ENCODE assay signal across 7 mouse cellular contexts in the genomic region with DNA sequence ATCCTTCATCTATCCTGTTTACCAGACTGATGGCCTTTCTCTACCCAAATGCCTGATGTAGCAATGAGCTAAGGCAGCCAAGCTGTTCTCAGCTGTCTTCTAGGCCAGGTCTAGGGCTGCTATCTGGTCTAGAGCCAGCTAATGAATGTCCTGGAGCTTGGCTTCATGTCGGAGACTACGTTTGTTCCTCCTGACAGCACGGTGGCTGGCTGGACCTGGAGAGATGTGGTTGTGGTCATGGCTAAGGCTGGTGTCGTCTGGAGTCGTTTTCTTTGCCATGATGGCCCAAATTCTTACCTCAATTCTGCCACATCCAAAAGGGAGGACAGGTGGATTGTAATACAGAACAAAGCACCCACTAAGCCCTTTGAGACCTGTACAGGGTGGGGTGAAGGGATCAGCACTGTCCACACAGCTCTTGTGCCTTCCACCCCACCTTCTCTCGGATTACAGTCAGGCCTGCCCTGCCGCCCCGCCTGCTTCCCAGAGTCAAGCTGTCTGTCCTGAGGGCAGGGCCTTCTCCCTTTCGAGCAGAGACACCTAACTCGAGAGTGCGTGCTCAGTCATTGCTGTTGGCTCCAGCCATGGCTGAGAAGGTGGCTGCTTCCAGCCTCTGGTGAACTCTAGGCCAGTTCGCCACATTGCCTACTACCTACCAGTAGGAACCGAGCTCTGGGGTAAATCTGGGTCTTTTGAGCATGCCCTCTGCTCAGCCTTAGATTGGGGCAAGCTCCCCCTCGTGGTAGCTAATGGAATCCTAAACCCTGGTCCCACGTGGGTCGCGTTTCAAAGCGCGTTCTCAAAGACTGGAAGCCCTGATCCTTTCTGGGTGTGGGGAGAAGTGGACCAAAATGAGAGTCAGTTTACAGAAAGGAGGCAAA. TPM values are rescaled to one million over a fixed set of nuclear protein-coding genes. Genes with fewer than 3 reads are reported as not detected.
DNase-seq lines count a peak whose midpoint lies in the region; ATAC-seq and TF ChIP-seq lines count a peak whose summit lies in the region.

No protein-coding gene starts in this region.

- no peaks in the 10 kb centered on the region for H3K4me1 ChIP-seq in embryonic facial prominence, embryonic 11.5 days (ENCODE audit: control insufficient read depth, insufficient read depth, low read length)
- no peaks in the 10 kb centered on the region for H3K4me1 ChIP-seq in intestine, postnatal 0 days (replicated peaks; ENCODE audit: control insufficient read depth, insufficient read depth, low read length)
- H3K4me1 ChIP-seq in limb, embryonic 10.5 days: peaks cover 17% of the 10 kb centered on the region
- peaks cover 10% of the 10 kb centered on the region; the same call in 1 of the 2 replicates for H3K4me1 ChIP-seq in midbrain, embryonic 11.5 days (ENCODE audit: control insufficient read depth, insufficient read depth, low read length)
- H3K4me1 ChIP-seq in small intestine, adult 2 months (ENCODE audit: control insufficient read depth, insufficient read depth, insufficient read length, low read length): peaks cover 8% of the 10 kb centered on the region

- no peaks in the 10 kb centered on the region for H3K27me3 ChIP-seq in embryonic facial prominence, embryonic 11.5 days (ENCODE audit: control insufficient read depth, insufficient read depth, low read length)
- H3K27me3 ChIP-seq in intestine, postnatal 0 days (replicated peaks; ENCODE audit: control insufficient read depth, insufficient read depth, low read length): no peaks in the 10 kb centered on the region
- H3K27me3 ChIP-seq in limb, embryonic 10.5 days (ENCODE audit: low read depth, poor library complexity, severe bottlenecking): no peaks in the 10 kb centered on the region
- no peaks in the 10 kb centered on the region for H3K27me3 ChIP-seq in midbrain, embryonic 11.5 days (ENCODE audit: control insufficient read depth, insufficient read depth, low read length)
- H3K27me3 ChIP-seq in small intestine, adult 2 months (ENCODE audit: control insufficient read depth, insufficient read depth, low read length): no peaks in the 10 kb centered on the region

- ATAC-seq in embryonic facial prominence, embryonic 11.5 days (replicated peaks; ENCODE audit: insufficient number of reproducible peaks, low FRiP score, low TSS enrichment, low read depth): peak; percentile 63
- peak; percentile 64 for ATAC-seq in intestine, postnatal 0 days
- ATAC-seq in midbrain, embryonic 11.5 days (ENCODE audit: low FRiP score): peak; percentile 77

- peak; percentile 59; the same call in 1 of the 2 replicates for TF ChIP-seq CTCF in intestine, postnatal 0 days (IDR thresholded peaks at IDR 0.05; ENCODE audit: low read depth)
- TF ChIP-seq CTCF in small intestine, adult 2 months (IDR thresholded peaks at IDR 0.05; ENCODE audit: extremely low read depth, insufficient read length, insufficient replicate concordance, low read depth, low read length): peak; percentile 62; the same call in 1 of the 2 replicates

- WGBS in embryonic facial prominence, embryonic 11.5 days: 36% methylated on average over 19 of the region's 19 CpGs
- 38% methylated on average over 19 of the region's 19 CpGs for WGBS in intestine, postnatal 0 days
- 38% methylated on average over 19 of the region's 19 CpGs for WGBS in limb, embryonic 10.5 days
- WGBS in midbrain, embryonic 11.5 days: 39% methylated on average over 19 of the region's 19 CpGs
- WGBS in small intestine, adult 2 months: 34% methylated on average over 19 of the region's 19 CpGs

- peak overlapping the region; percentile 38; the same call in 1 of the 2 replicates for H3K9ac ChIP-seq in embryonic facial prominence, embryonic 11.5 days (replicated peaks; ENCODE audit: low read length)
- peak overlapping the region; percentile 17; the same call in 1 of the 2 replicates for H3K9ac ChIP-seq in intestine, postnatal 0 days (ENCODE audit: low read depth, low read length)
- peak overlapping the region; percentile 31; the same call in 1 of the 2 replicates for H3K9ac ChIP-seq in midbrain, embryonic 11.5 days (ENCODE audit: low read length)

- no peak overlapping the region for H3K27ac ChIP-seq in embryonic facial prominence, embryonic 11.5 days (replicated peaks; ENCODE audit: low read depth, low read length)
- H3K27ac ChIP-seq in intestine, postnatal 0 days (ENCODE audit: low read depth, low read length): peak overlapping the region; percentile 28
- H3K27ac ChIP-seq in limb, embryonic 10.5 days: peak overlapping the region; percentile 65
- H3K27ac ChIP-seq in midbrain, embryonic 11.5 days (ENCODE audit: low read depth, low read length): no peak overlapping the region
- no peak overlapping the region for H3K27ac ChIP-seq in small intestine, adult 2 months (ENCODE audit: insufficient read depth, low read depth, low read length)

- peak overlapping the region; percentile 21 for H3K4me3 ChIP-seq in embryonic facial prominence, embryonic 11.5 days (ENCODE audit: low read depth, low read length)
- peak overlapping the region; percentile 38 for H3K4me3 ChIP-seq in intestine, postnatal 0 days (ENCODE audit: low read depth, low read length)
- peak overlapping the region; percentile 49 for H3K4me3 ChIP-seq in limb, embryonic 10.5 days
- H3K4me3 ChIP-seq in midbrain, embryonic 11.5 days (ENCODE audit: low read depth, low read length): peak overlapping the region; percentile 32
- H3K4me3 ChIP-seq in small intestine, adult 2 months (ENCODE audit: low read depth, low read length): peak overlapping the region; percentile 54

- TF ChIP-seq POLR2A in small intestine, adult 2 months (IDR thresholded peaks at IDR 0.05; ENCODE audit: low read depth, low read length): no peak

- peak overlapping the region; percentile 70 for H3K4me2 ChIP-seq in embryonic facial prominence, embryonic 11.5 days (ENCODE audit: low read depth, low read length)
- H3K4me2 ChIP-seq in intestine, postnatal 0 days (replicated peaks; ENCODE audit: low read depth): peak overlapping the region; percentile 76
- H3K4me2 ChIP-seq in midbrain, embryonic 11.5 days: peak overlapping the region; percentile 62

- DNase-seq in adrenal gland, postnatal 25 days: peak; percentile 61
- peak; percentile 83 for DNase-seq in embryonic facial prominence, embryonic 11.5 days (ENCODE audit: low spot score)
- peak; percentile 96 for DNase-seq in heart, adult 11 months
- DNase-seq in limb, embryonic 10.5 days (ENCODE audit: low spot score): peak; percentile 78
- peak; percentile 92 for DNase-seq in midbrain, embryonic 11.5 days (ENCODE audit: low spot score, missing footprints)

- H3K36me3 ChIP-seq in embryonic facial prominence, embryonic 11.5 days (replicated peaks; ENCODE audit: control insufficient read depth, insufficient read depth, low read depth, low read length): peaks cover 6% of the 10 kb centered on the region
- H3K36me3 ChIP-seq in intestine, postnatal 0 days (ENCODE audit: control insufficient read depth, insufficient read depth): peaks cover 38% of the 10 kb centered on the region
- peaks cover 51% of the 10 kb centered on the region for H3K36me3 ChIP-seq in limb, embryonic 10.5 days
- H3K36me3 ChIP-seq in midbrain, embryonic 11.5 days (ENCODE audit: control insufficient read depth, insufficient read depth, low read length): peaks cover 20% of the 10 kb centered on the region
- peaks cover 37% of the 10 kb centered on the region for H3K36me3 ChIP-seq in small intestine, adult 2 months (ENCODE audit: control insufficient read depth, insufficient read depth, low read length)

- H3K9me3 ChIP-seq in embryonic facial prominence, embryonic 11.5 days (replicated peaks; ENCODE audit: control insufficient read depth, low read length): no peaks in the 10 kb centered on the region
- H3K9me3 ChIP-seq in intestine, postnatal 0 days (ENCODE audit: control insufficient read depth): no peaks in the 10 kb centered on the region
- no peaks in the 10 kb centered on the region for H3K9me3 ChIP-seq in limb, embryonic 10.5 days (replicated peaks)
- H3K9me3 ChIP-seq in midbrain, embryonic 11.5 days (ENCODE audit: control insufficient read depth, low read length): no peaks in the 10 kb centered on the region

RNA-seq across cellular contexts. Expression of a gene that starts 10.6 kb away (rescaled TPM):
- 21.2 and 30.4 TPM in 2 replicates for total RNA-seq in adrenal gland, postnatal 25 days (2021)
- polyA plus RNA-seq in embryonic facial prominence, embryonic 11.5 days (2014; fragmentation: Nextera tagmentation; extraction: Ambion mirVana): 37.9 and 39.0 TPM in 2 replicates
- 215 and 238 TPM in 2 replicates for polyA plus RNA-seq in intestine, postnatal 0 days (2015; fragmentation: Nextera tagmentation; extraction: Ambion mirVana)
- polyA plus RNA-seq in limb, embryonic 10.5 days (2016; fragmentation: Nextera tagmentation; extraction: Ambion mirVana): 43.8 and 47.2 TPM in 2 replicates
- 34.6 and 38.9 TPM in 2 replicates for polyA plus RNA-seq in midbrain, embryonic 11.5 days (2014; fragmentation: Nextera tagmentation; extraction: Ambion mirVana)
- polyA plus RNA-seq in small intestine, adult 2 months (2012; rRNA removed): 180 and 300 TPM in 2 replicates

RNA-seq across cellular contexts. Expression of a gene that starts 32.4 kb away (rescaled TPM):
- total RNA-seq in adrenal gland, postnatal 25 days (2021): 97.9 and 117 TPM in 2 replicates
- 5.2 and 5.3 TPM in 2 replicates for polyA plus RNA-seq in embryonic facial prominence, embryonic 11.5 days (2014; fragmentation: Nextera tagmentation; extraction: Ambion mirVana)
- polyA plus RNA-seq in intestine, postnatal 0 days (2015; fragmentation: Nextera tagmentation; extraction: Ambion mirVana): 2.8 and 3.2 TPM in 2 replicates
- polyA plus RNA-seq in limb, embryonic 10.5 days (2016; fragmentation: Nextera tagmentation; extraction: Ambion mirVana): 6.6 and 8.2 TPM in 2 replicates
- 2.6 and 2.8 TPM in 2 replicates for polyA plus RNA-seq in midbrain, embryonic 11.5 days (2014; fragmentation: Nextera tagmentation; extraction: Ambion mirVana)
- polyA plus RNA-seq in small intestine, adult 2 months (2012; rRNA removed): 50.9 and 96.7 TPM in 2 replicates

RNA-seq across cellular contexts. Expression of a gene that starts 48.5 kb away (rescaled TPM):
- 72.1 and 75.9 TPM in 2 replicates for total RNA-seq in adrenal gland, postnatal 25 days (2021)
- polyA plus RNA-seq in embryonic facial prominence, embryonic 11.5 days (2014; fragmentation: Nextera tagmentation; extraction: Ambion mirVana): 28.4 and 30.8 TPM in 2 replicates
- 10.4 and 11.0 TPM in 2 replicates for polyA plus RNA-seq in intestine, postnatal 0 days (2015; fragmentation: Nextera tagmentation; extraction: Ambion mirVana)
- polyA plus RNA-seq in limb, embryonic 10.5 days (2016; fragmentation: Nextera tagmentation; extraction: Ambion mirVana): 21.4 and 29.2 TPM in 2 replicates
- 40.3 and 45.1 TPM in 2 replicates for polyA plus RNA-seq in midbrain, embryonic 11.5 days (2014; fragmentation: Nextera tagmentation; extraction: Ambion mirVana)
- polyA plus RNA-seq in small intestine, adult 2 months (2012; rRNA removed): 7.4 and 16.8 TPM in 2 replicates

Comparison
In these comparisons a context has a peak if more than half of its experiments do, and no peak if none do; other contexts are left out.
1. H3K27ac ChIP-seq: peak in intestine, postnatal 0 days (single experiment) and limb, embryonic 10.5 days (single experiment); none in embryonic facial prominence, embryonic 11.5 days (single experiment), midbrain, embryonic 11.5 days (single experiment) and small intestine, adult 2 months (single experiment).
2. Peak in every context shown above with its lines, with median percentiles within 50 percentile points of each other: DNase-seq, ATAC-seq, H3K4me2 ChIP-seq, H3K4me3 ChIP-seq and H3K9ac ChIP-seq.